Mouse (Mus musculus): Measurements from ENCODE around the gene Trpc2.

Gene Trpc2

GRCm38 (mm10) chr7:102103555-102103954, 20.6 kb downstream of the Trpc2 start:
- no peak for DNase-seq

- no peak for DNase-seq
These were observed 21.2 kb downstream of the Trpc2 start for GRCm38 (mm10) chr7:102104126-102104525.

- DNase-seq, result no peak
These were observed 23.8 kb downstream of the Trpc2 start for GRCm38 (mm10) chr7:102106700-102107141.

- DNase-seq, result no peak
These were observed 25.3 kb downstream of the Trpc2 start for GRCm38 (mm10) chr7:102108206-102108605.

GRCm38 (mm10) chr7:102109171-102109570, 26.3 kb downstream of the Trpc2 start, which contains the start of gene Art5:
Gene Art5 (minus strand): TSS chr7:102109489.
- no peak for DNase-seq

- DNase-seq, result no peak
These were observed 26.8 kb downstream of the Trpc2 start for GRCm38 (mm10) chr7:102109746-102110145.

- no peak for DNase-seq
These were observed 30.3 kb downstream of the Trpc2 start for GRCm38 (mm10) chr7:102113151-102113729.

- DNase-seq, result no peak
These were observed 33.8 kb downstream of the Trpc2 start, which contains the start of gene Chrna10 for GRCm38 (mm10) chr7:102116579-102117331. Gene Chrna10 (minus strand): TSS chr7:102116828.

GRCm38 (mm10) chr7:102117382-102117781, 34.5 kb downstream of the Trpc2 start:
- no peak for DNase-seq

- no peak for DNase-seq
These were observed 37.4 kb downstream of the Trpc2 start for GRCm38 (mm10) chr7:102120326-102120725.

GRCm38 (mm10) chr7:102132395-102132794, 49.5 kb downstream of the Trpc2 start:
- no peak for DNase-seq

- DNase-seq, result no peak
These were observed 54.5 kb downstream of the Trpc2 start for GRCm38 (mm10) chr7:102137464-102137863.

GRCm38 (mm10) chr7:102137898-102138297, 55.0 kb downstream of the Trpc2 start:
- DNase-seq, result no peak

Data from right cerebral cortex, postnatal 25 days (tissue).